Mouse (Mus musculus) stomach, embryonic 16.5 days (tissue): ENCODE measurements around the gene Gm884. TPM values are rescaled to one million over a fixed set of nuclear protein-coding genes. Genes with fewer than 3 reads are reported as not detected.

Experiments used
- ATAC-seq: fragments of 200-750 bp; cut with Nextera tagmentation; 2 replicates; pipeline ENCODE4 v1.8.0; 2017; ENCODE audit warnings: moderate number of reproducible peaks, moderate TSS enrichment; ENCODE audit not compliant: insufficient read depth, low FRiP score
- H3K27ac ChIP-seq: fragments of 300-500 bp; sonication (generic); 2 replicates; pipeline ENCODE4 v1.5.1; 2014; ENCODE audit warnings: low read length
- H3K27me3 ChIP-seq: fragments of 300-500 bp; sonication (generic); 2 replicates; pipeline ENCODE4 v1.6.1; 2014; ENCODE audit warnings: low read length, control low read depth, mixed read lengths; ENCODE audit not compliant: control insufficient read depth, insufficient read depth
- H3K36me3 ChIP-seq: fragments of 300-500 bp; sonication (generic); 2 replicates; pipeline ENCODE4 v1.6.1; 2014; ENCODE audit warnings: low read length; ENCODE audit not compliant: control insufficient read depth, insufficient read depth
- H3K4me1 ChIP-seq: fragments of 300-500 bp; sonication (generic); 2 replicates; pipeline ENCODE4 v1.6.1; 2014; ENCODE audit warnings: low read length, control low read depth, mixed read lengths; ENCODE audit not compliant: control insufficient read depth, insufficient read depth
- H3K4me2 ChIP-seq: fragments of 300-500 bp; sonication (generic); 2 replicates; pipeline ENCODE4 v1.6.1; 2014; ENCODE audit warnings: low read depth, low read length, mixed read lengths
- H3K4me3 ChIP-seq: fragments of 300-500 bp; sonication (generic); replicated peaks from 2 replicates; pipeline ENCODE4 v1.5.1; 2014; ENCODE audit warnings: mild to moderate bottlenecking, low read length
- H3K9ac ChIP-seq: fragments of 300-500 bp; sonication (generic); 2 replicates; pipeline ENCODE4 v1.6.1; 2014; ENCODE audit warnings: low read length
- H3K9me3 ChIP-seq: fragments of 300-500 bp; sonication (generic); replicated peaks from 2 replicates; pipeline ENCODE4 v1.6.1; 2016; ENCODE audit warnings: low read length, control low read depth; ENCODE audit not compliant: control insufficient read depth
- WGBS: fragments of 180-500 bp; shearing (Covaris S2); extraction: QIAGEN DNeasy Blood & Tissue Kit; methylation state at CpG from one replicate; pipeline ENCODE4 v1.1.7; 2014; 5-methylcytosine and 5-hydroxymethylcytosine counted together
- polyA plus RNA-seq: library from polyadenylated mRNA; unstranded; fragments of >200 nt; fragmentation: Nextera tagmentation; extraction: Ambion mirVana; gene quantifications from 2 replicates; pipeline ENCODE4 v1.2.1, GENCODE M21; 2015

Gm884 gene
- not detected in 2 replicates for polyA plus RNA-seq

DNA sequence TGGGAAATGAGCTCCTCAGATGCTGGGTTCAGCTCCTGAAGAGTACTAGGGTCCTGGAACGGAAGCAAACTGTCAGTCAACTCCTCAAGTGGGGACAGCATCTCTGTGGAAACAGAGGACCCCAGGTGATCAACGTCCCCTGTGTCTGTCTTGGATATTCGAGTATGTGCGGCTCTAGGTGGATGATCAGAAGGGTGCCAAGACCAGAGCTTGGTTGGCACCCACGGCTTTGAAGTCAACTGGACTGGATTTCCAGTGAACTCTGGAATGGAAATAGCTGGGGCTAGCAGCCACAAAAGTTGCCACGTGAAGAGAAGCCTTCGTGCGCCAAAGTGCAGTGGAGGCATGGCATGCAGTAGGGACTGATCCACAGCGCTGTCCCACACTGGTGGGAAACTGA is at the start of gene Gm884:
Gene Gm884, minus strand, starts transcription at position 101 of the 400 bp plus-strand sequence.
- Histone ChIP-seq H3K9me3 (no peaks in the 10 kb centered on the region), H3K9ac (no peak within 1 kb of the TSS), H3K4me3 (no peak within 1 kb of the TSS), H3K4me1 (no peaks in the 10 kb centered on the region), H3K27ac (no peak within 1 kb of the TSS), H3K4me2 (no peak within 1 kb of the TSS), H3K36me3 (no peaks in the 10 kb centered on the region), H3K27me3 (no peaks in the 10 kb centered on the region)
- 84% methylated on average over 9 of the region's 9 CpGs for WGBS
- ATAC-seq: no peak

DNA sequence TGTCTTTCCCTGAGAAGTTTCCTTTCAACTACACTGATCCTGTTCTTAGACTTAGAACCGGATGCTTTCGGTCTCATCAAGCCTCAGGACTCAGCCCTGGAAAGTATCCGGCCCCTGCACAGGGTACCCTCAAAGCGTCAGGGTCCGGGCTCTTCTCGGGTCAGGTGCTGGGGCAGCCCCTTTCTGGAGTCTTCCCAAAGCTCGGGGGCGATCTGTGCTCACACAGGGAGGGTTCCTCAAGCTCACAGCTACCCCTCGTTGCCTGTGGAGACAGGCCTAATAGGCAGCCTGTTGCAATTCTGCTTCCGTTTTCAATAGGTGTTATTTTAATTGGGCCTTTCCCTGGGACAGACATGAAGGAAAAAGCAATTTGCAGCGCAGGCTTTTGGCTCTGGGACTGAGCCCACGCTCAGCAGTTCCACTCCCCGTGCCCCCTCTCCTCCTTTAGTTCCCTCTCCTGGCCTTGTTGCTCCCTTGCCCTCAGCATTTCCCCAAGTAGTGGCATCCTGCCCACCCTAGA is 46.0 kb upstream of the Gm884 start:
- Histone ChIP-seq H3K27me3 (no peaks in the 10 kb centered on the region), H3K27ac (no peak overlapping the region), H3K4me2 (no peak overlapping the region), H3K4me1 (no peaks in the 10 kb centered on the region), H3K36me3 (no peaks in the 10 kb centered on the region), H3K9me3 (no peaks in the 10 kb centered on the region), H3K9ac (no peak overlapping the region), H3K4me3 (no peak overlapping the region)
- ATAC-seq: no peak
- WGBS: 63% methylated on average over 13 of the region's 13 CpGs

DNA sequence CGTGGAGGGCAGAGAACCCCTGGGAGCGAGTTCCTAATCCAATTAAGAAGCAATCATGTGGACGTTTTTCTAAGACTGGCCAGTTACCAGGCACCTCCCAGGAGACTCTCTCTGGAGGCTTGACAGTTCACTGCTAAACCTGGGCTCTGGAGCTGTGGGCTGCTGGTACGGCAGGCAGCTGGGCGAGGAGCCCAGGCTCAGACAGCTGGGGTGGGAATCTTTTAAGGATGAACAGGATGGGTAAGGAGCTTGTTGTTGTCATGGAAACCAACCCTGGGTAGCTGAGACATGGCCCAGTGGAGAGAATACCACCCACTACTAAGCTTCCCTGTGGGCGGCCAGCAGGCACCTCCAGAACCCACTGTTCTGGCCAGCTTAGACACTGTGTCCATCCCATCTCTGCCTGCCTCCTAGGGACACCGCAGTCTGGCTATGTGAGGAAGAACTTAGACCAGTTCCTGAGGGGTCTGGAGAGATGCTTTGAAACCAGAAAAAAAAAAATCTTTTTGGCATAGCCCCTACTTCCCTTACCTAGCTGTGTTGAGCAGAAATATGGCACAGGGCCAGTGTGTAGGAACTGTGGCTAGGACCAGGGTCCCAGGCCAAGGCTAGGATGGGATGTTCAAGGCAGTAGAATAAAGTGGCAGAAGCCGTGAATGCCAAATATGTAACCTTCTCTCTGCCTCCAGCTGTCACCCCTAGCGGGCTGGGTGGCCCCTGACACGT is 45.4 kb upstream of the Gm884 start:
- no peak overlapping the region for H3K9ac ChIP-seq
- no peak overlapping the region for H3K4me2 ChIP-seq
- no peaks in the 10 kb centered on the region for H3K4me1 ChIP-seq
- no peaks in the 10 kb centered on the region for H3K27me3 ChIP-seq
- H3K9me3 ChIP-seq: no peaks in the 10 kb centered on the region
- no peak overlapping the region for H3K4me3 ChIP-seq
- H3K27ac ChIP-seq: no peak overlapping the region
- no peak; the same call in 1 of the 2 replicates for ATAC-seq
- 39% methylated on average over 10 of the region's 10 CpGs for WGBS
- H3K36me3 ChIP-seq: no peaks in the 10 kb centered on the region

DNA sequence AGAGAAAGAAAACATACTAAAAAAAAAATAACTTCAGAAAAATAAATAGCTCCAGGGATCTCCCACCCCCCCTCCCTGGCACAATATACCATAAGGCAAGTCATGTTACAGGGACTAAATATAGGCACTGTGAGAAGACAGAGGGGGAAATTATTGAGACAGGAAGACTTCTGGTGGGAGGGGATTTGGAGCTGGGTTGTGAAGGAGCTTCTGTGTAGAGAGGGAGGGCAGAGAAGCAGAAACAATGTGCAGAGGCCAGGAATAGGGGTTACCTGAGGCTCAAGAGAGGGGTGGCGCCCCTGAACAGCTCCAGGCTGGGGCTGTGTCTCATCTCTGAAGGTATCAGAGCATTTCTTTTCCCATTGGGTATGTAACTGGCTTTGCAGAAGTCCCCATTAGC is 44.8 kb upstream of the Gm884 start:
- Histone ChIP-seq H3K9me3 (no peaks in the 10 kb centered on the region), H3K4me2 (no peak overlapping the region), H3K36me3 (no peaks in the 10 kb centered on the region), H3K27ac (no peak overlapping the region), H3K9ac (no peak overlapping the region), H3K4me1 (no peaks in the 10 kb centered on the region), H3K4me3 (no peak overlapping the region), H3K27me3 (no peaks in the 10 kb centered on the region)
- ATAC-seq: no peak
- WGBS: 45% methylated on average over 1 of the region's 1 CpGs

DNA sequence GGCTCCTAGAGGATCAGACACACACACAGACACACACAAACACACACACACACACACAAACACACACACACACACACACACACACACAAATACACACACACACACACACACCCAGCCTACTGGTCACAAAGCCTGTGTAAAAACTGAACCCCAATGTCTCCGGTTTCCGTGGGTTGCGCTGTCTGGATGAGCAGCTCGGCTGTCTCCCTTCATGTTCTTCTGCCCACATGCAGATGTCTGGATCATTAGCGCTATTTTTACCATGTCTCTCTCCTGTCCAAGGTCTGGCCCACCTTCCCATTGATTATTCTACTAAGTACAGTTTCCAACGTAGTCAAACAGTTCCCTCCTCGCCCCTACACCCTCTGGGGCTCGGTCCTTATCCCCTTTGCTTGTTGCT is 42.2 kb upstream of the Gm884 start:
- Histone ChIP-seq H3K9ac (no peak overlapping the region), H3K27ac (no peak overlapping the region), H3K36me3 (no peaks in the 10 kb centered on the region), H3K4me1 (no peaks in the 10 kb centered on the region), H3K4me3 (no peak overlapping the region), H3K4me2 (no peak overlapping the region), H3K27me3 (no peaks in the 10 kb centered on the region), H3K9me3 (no peaks in the 10 kb centered on the region)
- ATAC-seq: no peak
- WGBS: 77% methylated on average over 8 of the region's 8 CpGs

DNA sequence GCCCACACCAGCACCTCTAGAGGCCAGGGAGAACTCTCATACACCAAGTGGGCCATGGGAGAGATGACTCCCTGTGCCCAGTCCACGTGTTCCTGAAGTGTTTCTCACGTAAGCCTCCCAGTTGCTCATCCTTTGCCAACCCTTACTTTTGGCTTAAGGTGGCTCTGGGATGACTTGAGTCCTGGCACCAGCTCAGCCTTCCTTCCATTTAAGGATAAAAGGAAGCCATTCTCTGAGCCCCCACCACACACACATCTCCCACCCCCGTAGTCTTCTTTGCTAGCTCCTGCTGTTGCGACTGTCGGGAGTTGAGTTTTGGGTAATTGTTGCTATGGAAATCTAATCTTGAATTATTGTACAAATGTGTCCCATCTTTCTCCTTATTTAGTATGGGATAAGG is 41.6 kb upstream of the Gm884 start:
- Histone ChIP-seq H3K4me2 (no peak overlapping the region), H3K27me3 (no peaks in the 10 kb centered on the region), H3K9me3 (no peaks in the 10 kb centered on the region), H3K27ac (no peak overlapping the region), H3K9ac (no peak overlapping the region), H3K36me3 (no peaks in the 10 kb centered on the region), H3K4me3 (no peak overlapping the region), H3K4me1 (no peaks in the 10 kb centered on the region)
- 65% methylated on average over 5 of the region's 5 CpGs for WGBS
- no peak for ATAC-seq

DNA sequence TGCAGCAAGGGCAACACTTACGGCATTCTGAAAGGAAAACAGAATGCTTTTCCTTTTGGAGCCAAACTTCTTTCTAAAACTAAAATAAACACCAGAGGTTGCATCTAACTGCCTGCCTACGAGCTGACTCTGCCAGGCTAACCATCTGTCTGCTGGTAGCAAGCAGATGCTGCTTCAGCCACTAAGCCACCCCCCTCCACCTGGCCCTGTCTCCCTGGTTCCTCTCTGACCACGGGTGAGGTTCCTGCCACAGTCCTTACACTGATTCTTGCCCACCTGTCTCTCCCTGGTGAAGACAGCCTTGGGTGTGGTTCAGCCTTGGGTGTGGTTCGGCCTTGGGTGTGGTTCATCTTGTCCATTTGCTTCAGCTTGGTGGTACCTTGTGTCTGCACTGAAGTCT is 40.9 kb upstream of the Gm884 start:
- no peak for ATAC-seq
- WGBS: 54% methylated on average over 4 of the region's 4 CpGs
- no peaks in the 10 kb centered on the region for H3K36me3 ChIP-seq
- H3K9ac ChIP-seq: no peak overlapping the region
- no peaks in the 10 kb centered on the region for H3K27me3 ChIP-seq
- no peak overlapping the region for H3K27ac ChIP-seq
- no peaks in the 10 kb centered on the region for H3K9me3 ChIP-seq
- no peaks in the 10 kb centered on the region for H3K4me1 ChIP-seq
- no peak overlapping the region for H3K4me3 ChIP-seq
- no peak overlapping the region for H3K4me2 ChIP-seq

DNA sequence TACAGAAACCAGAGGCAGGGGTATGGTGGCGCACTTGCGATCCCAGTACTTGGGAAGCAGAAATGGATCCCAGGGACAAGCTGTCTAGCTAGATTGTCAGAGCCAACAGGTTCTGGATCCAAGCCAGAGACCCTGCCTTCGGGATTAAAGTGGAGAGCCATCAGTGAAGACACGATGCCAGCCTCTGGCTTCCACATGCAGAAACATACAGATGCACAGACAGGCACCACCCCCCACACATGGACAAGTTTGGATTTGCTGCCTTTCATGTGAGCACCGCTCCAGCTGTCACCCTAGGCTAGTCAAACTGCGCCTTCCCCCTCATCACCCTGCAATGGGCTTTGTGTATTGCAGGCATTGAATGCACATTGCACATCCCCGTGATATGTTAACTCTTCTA is 37.2 kb upstream of the Gm884 start:
- Histone ChIP-seq H3K4me1 (no peaks in the 10 kb centered on the region), H3K4me3 (no peak overlapping the region), H3K27me3 (peaks cover 6% of the 10 kb centered on the region), H3K9ac (no peak overlapping the region), H3K36me3 (no peaks in the 10 kb centered on the region), H3K4me2 (no peak overlapping the region), H3K9me3 (no peaks in the 10 kb centered on the region), H3K27ac (no peak overlapping the region)
- 82% methylated on average over 7 of the region's 7 CpGs for WGBS
- no peak for ATAC-seq

DNA sequence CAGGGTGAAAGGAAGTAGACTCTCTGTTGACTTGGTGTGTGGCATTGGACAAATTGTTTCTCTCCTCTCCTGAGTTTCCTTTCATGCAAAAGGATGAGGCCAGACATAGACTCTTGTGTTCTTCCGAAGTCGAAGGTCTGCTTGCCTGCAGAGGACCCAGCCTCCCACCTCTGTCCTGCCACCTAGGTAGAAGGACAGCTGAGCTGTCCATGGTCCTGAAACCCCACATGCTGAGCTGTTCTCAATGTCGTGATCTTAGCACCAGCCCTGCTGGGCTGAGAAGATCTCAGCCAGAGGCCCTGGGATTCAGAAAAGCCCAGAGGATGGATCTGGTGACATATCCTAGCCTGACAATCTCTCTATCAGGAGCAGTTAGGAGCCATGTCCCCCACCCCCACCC is 35.6 kb upstream of the Gm884 start:
- H3K9me3 ChIP-seq: no peaks in the 10 kb centered on the region
- no peaks in the 10 kb centered on the region for H3K4me1 ChIP-seq
- no peaks in the 10 kb centered on the region for H3K36me3 ChIP-seq
- no peak overlapping the region for H3K4me3 ChIP-seq
- H3K27me3 ChIP-seq: peaks cover 21% of the 10 kb centered on the region
- 4% methylated on average over 3 of the region's 3 CpGs for WGBS
- no peak overlapping the region for H3K27ac ChIP-seq
- ATAC-seq: no peak
- H3K4me2 ChIP-seq: no peak overlapping the region
- no peak overlapping the region for H3K9ac ChIP-seq
